Mouse (Mus musculus): Measurements from ENCODE around the gene 4930402H24Rik.

- TF ChIP-seq CTCF (IDR thresholded peaks at IDR 0.05; ENCODE audit: borderline replicate concordance, control insufficient read depth, extremely low read depth, insufficient read depth, low read length, poor library complexity) (no peak), POLR2A (IDR thresholded peaks at IDR 0.05; ENCODE audit: control insufficient read depth, extremely low read depth, insufficient read depth, low read length, poor library complexity) (no peak)
These were observed 88.3 kb downstream of the 4930402H24Rik start for GRCm38 (mm10) chr2:130817865-130818264.
